Mouse (Mus musculus): Measurements from ENCODE around the gene Rasgrf1.
"Not testable (repeated sequence)": the region's sequence is repeated elsewhere in the genome, so short reads cannot be mapped to it uniquely, and the experiment has no call there.

Rasgrf1 gene

DNA sequence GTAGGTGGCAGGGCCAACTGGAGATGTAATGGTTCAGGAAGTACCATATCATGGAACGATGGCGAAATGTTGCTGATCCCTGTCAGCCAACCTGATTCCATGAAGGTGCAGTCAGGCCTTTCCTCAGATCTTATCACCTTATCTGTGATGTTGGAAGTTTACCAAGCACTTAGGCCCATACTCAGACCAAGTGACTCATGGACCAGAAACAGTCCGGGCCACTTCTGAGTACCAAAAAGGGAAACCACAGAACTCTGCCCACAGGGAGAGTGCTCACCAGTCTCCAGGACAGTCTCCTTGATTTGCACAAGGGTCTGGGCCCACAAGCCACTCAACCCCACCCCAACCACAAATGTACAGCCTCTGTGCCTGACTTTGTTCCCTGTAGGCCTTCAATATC, 126.1 kb downstream of the Rasgrf1 start:
- DNase-seq (ENCODE audit: extremely low read depth, low read depth): no peak

GRCm38 (mm10) chr9:90036313-90036712, 126.6 kb downstream of the Rasgrf1 start:
- no peak for DNase-seq (ENCODE audit: extremely low read depth, low read depth)

- DNase-seq (ENCODE audit: extremely low read depth, low read depth): no peak
Observed at GRCm38 (mm10) chr9:90038535-90038934, 128.8 kb downstream of the Rasgrf1 start.

DNA sequence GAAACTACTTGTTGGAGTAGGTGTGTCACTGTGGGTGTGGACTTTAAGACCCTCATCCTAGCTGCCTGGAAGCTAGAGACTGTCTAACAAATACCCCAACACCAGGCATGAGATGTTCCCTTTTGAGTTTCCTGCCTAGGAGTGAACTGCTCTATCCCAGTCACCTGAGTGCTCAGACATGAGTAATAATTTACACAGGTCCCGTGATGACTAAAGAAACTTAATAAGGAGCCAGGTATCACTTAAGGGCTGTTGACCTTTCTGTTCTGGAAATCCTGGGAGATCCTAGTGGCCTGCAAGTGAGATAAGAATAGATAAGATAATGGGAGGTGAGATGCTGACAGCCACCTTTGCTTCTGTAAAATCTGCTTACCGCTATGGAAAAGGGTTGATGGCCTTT, 131.2 kb downstream of the Rasgrf1 start:
- no peak for DNase-seq (ENCODE audit: extremely low read depth, low read depth)

GRCm38 (mm10) chr9:90041556-90041955, 131.8 kb downstream of the Rasgrf1 start:
- no peak for DNase-seq (ENCODE audit: extremely low read depth, low read depth)

DNA sequence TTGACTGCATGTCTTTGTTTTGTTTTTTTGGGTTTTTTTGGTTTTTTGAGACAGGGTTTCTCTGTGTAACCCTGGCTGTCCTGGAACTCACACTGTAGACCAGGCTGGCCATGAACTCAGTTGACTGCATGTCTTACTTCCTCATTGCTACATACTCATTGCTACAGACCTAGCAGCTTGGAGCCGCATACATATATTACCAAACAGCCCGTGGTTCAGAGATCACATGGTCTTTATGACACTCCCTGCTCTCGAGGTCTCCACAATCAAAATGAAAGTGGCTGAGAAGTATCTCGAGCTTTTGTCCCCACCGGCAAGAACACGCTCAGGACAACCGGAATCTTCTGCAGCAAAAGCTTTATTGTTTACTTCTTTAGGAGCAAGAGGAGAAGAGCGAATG, 133.2 kb downstream of the Rasgrf1 start:
- not testable (repeated sequence) for DNase-seq (ENCODE audit: extremely low read depth, low read depth)

GRCm38 (mm10) chr9:90045191-90045590, 135.5 kb downstream of the Rasgrf1 start:
- DNase-seq (ENCODE audit: extremely low read depth, low read depth): no peak

DNA sequence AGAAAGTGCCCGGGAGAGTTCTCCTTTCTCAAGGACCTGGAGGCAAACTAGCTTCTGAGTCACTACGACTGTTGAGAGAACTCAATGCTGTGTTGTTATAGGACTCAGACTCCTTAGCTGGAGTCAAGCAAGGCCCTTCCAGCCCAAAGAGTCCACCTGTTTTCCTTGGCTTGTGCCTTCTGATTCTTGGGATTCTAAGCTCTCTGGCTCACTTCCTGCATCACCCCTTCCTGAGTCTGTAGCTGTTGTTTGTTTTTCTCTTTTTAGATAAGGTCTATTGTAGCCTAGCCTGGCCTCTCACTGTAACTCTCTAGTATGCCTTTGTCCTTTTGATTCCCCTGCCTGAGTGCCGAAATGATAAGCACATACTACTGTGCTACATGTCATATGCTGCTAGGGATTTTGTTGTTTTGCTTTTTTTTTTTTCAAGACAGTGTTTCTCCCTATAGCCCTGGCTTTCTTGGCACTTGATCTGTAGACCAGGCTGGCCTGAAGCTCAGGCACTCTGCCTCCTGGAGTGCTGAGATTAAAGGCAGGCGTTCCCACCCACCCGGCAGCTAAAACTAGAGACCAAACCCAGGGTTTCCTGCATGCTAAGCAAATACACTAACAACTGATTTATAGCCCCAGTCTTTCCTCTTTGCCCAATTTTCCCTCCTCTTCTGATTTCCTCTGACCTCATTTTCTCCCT, 138.4 kb downstream of the Rasgrf1 start:
- no peak for DNase-seq (ENCODE audit: extremely low read depth, low read depth)

- DNase-seq (ENCODE audit: extremely low read depth, low read depth): no peak
Observed at GRCm38 (mm10) chr9:90053852-90054251, 144.1 kb downstream of the Rasgrf1 start, which contains the start of gene Ctsh. Gene Ctsh, plus strand, starts transcription at chr9:90054152.

DNA sequence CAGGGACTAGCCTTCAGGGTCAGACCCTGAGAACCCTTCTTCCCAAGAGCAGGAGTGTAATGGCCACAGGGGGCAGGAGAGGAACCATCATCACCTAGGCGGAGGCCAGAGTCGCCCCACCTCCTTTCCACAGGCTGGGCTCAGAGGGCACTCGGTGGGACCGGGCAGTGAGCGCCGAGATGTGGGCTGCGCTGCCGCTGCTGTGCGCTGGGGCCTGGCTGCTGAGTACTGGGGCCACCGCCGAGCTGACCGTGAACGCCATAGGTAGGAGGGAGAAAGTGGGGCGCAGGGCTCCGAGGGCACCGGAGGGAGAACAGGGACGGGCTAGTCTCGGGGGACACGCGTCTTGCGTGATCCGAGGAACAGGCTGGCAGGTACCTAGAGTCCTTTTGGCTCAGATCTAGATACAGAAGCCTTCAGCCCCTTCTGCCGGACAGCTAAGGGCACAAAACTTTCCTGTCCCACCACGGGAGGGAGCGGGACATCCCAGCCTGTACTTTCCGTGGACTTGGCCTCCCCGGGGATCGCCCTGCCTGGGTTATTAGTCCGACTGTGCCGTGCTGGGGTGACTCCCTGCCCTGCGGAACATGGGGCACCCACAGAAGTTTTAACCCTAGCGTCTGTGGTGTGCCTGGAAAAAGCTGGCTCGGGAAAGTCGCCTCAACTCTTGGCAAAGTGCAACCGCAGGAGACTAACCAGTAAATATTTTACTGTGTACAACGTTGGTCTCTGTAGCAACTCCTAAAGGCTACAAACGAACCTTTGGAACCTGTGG, 144.8 kb downstream of the Rasgrf1 start:
- DNase-seq (ENCODE audit: extremely low read depth, low read depth): no peak

DNA sequence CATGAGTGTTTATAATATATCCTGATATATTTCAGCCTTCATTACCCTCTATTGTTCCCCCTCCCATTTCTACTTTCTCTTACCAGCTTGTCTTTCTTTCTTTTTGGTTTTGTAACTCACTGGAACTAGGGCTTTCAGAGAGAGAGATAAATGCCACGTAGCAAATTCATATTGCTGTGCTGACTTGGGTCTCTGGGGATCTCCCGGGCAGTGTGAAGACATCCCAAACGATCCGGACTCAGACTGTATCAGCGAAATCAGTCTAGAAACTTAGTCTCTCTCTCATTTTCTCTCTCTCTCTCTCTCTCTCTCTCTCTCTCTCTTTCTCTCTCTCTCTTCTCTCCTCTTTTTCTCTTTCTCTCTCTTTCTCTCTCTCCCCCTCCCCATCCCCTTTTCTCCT, 145.7 kb downstream of the Rasgrf1 start:
- DNase-seq (ENCODE audit: extremely low read depth, low read depth): no peak

GRCm38 (mm10) chr9:90055911-90056310, 146.2 kb downstream of the Rasgrf1 start:
- DNase-seq (ENCODE audit: extremely low read depth, low read depth): no peak

DNA sequence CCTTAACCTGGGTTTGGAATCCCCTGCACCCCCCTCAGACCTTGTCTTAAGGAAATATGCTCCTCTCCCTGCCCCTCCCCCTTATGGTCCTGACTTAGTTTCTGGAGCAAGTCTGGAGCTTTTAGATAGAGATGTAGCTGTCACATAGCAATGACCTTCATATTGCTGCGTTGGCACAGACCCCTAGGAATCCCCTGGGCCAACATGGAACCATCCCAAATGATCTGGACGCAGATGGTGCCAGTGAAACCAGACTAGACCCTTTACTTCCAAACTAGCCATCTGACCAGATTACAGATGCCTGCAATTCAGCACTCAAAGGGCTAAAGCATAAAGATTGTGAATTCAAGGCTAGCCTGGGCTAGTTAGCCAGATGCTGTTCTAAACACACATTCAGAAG, 147.0 kb downstream of the Rasgrf1 start:
- no peak for DNase-seq (ENCODE audit: extremely low read depth, low read depth)

DNA sequence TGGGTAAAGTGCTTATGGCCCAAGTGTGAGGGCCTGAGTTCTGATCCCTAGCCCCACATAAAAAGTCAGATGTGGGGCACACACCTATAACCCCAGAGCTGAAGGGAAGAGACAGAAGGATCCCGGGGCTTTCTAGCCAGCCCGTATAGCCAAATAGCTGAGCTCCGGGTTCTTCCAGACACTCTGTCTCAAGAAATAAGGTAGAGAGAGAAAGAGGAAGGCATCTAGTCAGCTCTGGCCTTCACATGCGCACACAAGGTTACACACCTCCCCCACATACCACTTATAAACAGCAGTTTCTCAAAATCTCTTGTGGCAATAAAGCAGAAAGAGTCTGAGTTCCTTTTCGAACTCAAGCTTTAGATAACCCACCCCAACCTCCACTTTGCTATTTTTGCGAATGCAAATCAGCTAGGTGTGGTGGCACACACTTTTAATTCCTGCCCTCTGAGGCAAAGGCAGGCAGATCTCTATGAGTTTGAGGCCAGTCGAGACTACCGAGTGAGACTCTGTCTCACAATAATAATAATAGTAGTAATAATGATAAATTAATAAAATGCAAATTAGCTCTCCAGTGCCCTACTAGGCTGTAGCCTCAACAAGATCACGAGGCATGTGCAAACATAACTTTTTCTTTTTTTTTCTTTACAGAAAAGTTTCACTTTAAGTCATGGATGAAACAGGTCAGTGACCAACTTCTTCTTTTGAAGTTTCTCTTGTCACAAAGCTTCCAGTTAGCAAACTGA, 150.3 kb downstream of the Rasgrf1 start:
- no peak for DNase-seq (ENCODE audit: extremely low read depth, low read depth)

DNA sequence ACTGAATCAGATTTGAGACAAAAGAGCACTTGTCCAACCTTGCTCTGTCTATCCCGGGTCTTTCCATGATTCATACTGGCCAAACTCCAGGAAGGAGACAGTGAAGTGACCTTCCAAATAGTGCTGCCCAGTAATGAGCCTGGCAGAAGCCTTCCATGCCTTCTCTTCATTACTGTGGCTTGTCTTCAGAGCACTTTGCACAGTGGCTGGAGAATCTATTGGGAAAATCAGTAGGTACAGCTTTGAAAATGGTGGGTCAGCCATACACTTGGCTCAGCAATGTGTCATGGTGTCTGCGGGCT, 150.8 kb downstream of the Rasgrf1 start:
- DNase-seq (ENCODE audit: extremely low read depth, low read depth): no peak

GRCm38 (mm10) chr9:90060932-90061331, 151.2 kb downstream of the Rasgrf1 start:
- DNase-seq (ENCODE audit: extremely low read depth, low read depth): not testable (repeated sequence)

DNA sequence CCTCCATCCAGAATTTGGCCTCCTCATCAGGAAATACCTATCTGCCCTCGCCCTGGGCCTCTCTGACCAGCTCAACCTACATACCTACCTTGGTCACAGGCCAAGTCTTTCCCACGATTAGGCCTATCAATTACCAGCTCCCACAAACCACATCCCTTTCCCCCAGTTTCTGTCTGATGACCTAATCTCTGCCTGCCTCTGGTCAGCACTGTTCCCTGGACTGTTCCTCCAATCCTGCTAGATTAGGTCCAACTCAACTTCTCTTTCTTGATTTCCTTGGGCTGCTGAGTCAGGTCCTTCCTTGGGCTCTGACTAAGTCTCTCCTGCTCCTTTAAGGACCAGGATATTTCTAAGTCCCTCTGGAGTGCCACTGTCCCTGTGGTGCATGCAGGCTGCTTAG, 157.6 kb downstream of the Rasgrf1 start:
- no peak for DNase-seq (ENCODE audit: extremely low read depth, low read depth)

- DNase-seq (ENCODE audit: extremely low read depth, low read depth): no peak
Observed at GRCm38 (mm10) chr9:90068786-90069185, 159.1 kb downstream of the Rasgrf1 start.

- DNase-seq (ENCODE audit: extremely low read depth, low read depth): no peak
Observed at GRCm38 (mm10) chr9:90069485-90069884, 159.8 kb downstream of the Rasgrf1 start.

- DNase-seq (ENCODE audit: extremely low read depth, low read depth): no peak
Observed at GRCm38 (mm10) chr9:90070174-90070573, 160.5 kb downstream of the Rasgrf1 start.

GRCm38 (mm10) chr9:90075336-90075735, 165.6 kb downstream of the Rasgrf1 start:
- DNase-seq (ENCODE audit: extremely low read depth, low read depth): peak; percentile 62

DNA sequence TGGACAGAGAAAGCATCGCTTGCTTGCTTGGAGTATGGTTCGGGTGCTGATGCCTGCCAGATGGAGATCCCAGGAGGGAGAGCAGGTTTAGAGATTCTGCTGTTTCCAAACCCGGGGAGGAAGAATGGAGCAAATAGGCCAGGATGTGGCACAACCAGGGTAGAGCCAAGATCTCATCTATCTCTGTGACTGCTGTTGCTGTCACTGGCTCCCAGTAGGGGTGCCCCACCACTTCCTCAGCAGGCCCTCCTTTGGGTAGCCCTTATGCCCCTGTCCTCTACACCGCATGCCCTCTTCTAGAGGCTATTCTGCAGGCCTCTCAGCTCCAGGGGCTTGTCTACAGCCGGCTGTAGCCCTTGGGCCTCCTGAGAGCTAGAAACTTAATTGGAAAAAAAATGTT, 166.4 kb downstream of the Rasgrf1 start:
- DNase-seq (ENCODE audit: extremely low read depth, low read depth): no peak
